Comparison of ENCODE assay signal across 8 mouse cellular contexts in the genomic region with DNA sequence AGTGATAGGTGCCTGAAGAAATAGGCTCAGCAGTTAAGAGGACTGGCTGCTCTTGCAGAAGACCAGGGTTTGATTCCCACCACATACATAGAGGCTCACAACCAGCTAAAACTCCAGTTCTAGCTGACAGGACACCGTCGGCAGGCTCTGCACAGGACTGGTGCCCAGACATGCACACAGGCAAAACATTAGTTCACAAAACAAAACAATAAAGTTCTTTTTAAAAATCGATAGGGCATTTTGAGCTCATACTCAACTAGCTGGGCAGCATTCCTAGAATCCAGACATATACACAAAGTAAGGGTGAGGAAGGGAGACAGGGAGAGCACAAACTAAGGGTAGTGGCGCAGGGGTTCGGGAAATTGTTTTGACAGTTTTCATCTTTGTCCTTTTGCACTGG. TPM values are rescaled to one million over a fixed set of nuclear protein-coding genes. Genes with fewer than 3 reads are reported as not detected.
DNase-seq lines count a peak whose midpoint lies in the region; ATAC-seq and TF ChIP-seq lines count a peak whose summit lies in the region.

No protein-coding gene starts in this region.

- H3K9me3 ChIP-seq in kidney, embryonic 15.5 days (replicated peaks), result no peaks in the 10 kb centered on the region
- no peaks in the 10 kb centered on the region for H3K9me3 ChIP-seq in hindbrain, embryonic 13.5 days
- no peaks in the 10 kb centered on the region for H3K9me3 ChIP-seq in midbrain, embryonic 11.5 days (ENCODE audit: control insufficient read depth, low read length)

- H3K27ac ChIP-seq in kidney, embryonic 15.5 days, result peak overlapping the region; percentile 98
- peak overlapping the region; percentile 13; the same call in 1 of the 2 replicates for H3K27ac ChIP-seq in cortical plate, adult 2 months (ENCODE audit: insufficient read depth, low read length)
- no peak overlapping the region for H3K27ac ChIP-seq in hindbrain, embryonic 13.5 days
- no peak overlapping the region for H3K27ac ChIP-seq in midbrain, embryonic 11.5 days (ENCODE audit: low read depth, low read length)

- DNase-seq in kidney, adult 8-10 months, result no peak
- DNase-seq in midbrain, embryonic 11.5 days (ENCODE audit: low spot score, missing footprints), result no peak
- DNase-seq in right cerebral cortex, postnatal 14 days, result no peak
- DNase-seq in adrenal gland, adult 8-10 months, result no peak
- DNase-seq in embryo, embryonic 10.5 days (ENCODE audit: low spot score), result no peak

- peak overlapping the region; percentile 81 for H3K4me2 ChIP-seq in kidney, embryonic 15.5 days
- peak overlapping the region; percentile 81 for H3K4me2 ChIP-seq in hindbrain, embryonic 13.5 days
- H3K4me2 ChIP-seq in midbrain, embryonic 11.5 days, result peak overlapping the region; percentile 51

- no peak for TF ChIP-seq CTCF in cortical plate, adult 2 months (IDR thresholded peaks at IDR 0.05; ENCODE audit: extremely low read depth, insufficient read depth, low read length)

- no peak for ATAC-seq in kidney, embryonic 15.5 days (replicated peaks; ENCODE audit: low FRiP score)
- ATAC-seq in hindbrain, embryonic 13.5 days (ENCODE audit: low FRiP score), result no peak
- no peak for ATAC-seq in midbrain, embryonic 11.5 days (ENCODE audit: low FRiP score)

- 61% methylated on average over 5 of the region's 5 CpGs for WGBS in kidney, embryonic 15.5 days
- 74% methylated on average over 5 of the region's 5 CpGs for WGBS in hindbrain, embryonic 13.5 days
- WGBS in midbrain, embryonic 11.5 days, result 65% methylated on average over 5 of the region's 5 CpGs

- peak overlapping the region; percentile 66 for H3K9ac ChIP-seq in kidney, embryonic 15.5 days
- peak overlapping the region; percentile 92; the same call in 1 of the 2 replicates for H3K9ac ChIP-seq in hindbrain, embryonic 13.5 days
- no peak overlapping the region for H3K9ac ChIP-seq in midbrain, embryonic 11.5 days (ENCODE audit: low read length)

- peak overlapping the region; percentile 84 for H3K4me3 ChIP-seq in kidney, embryonic 15.5 days (replicated peaks)
- peak overlapping the region; percentile 69; the same call in 1 of the 2 replicates for H3K4me3 ChIP-seq in cortical plate, adult 2 months (ENCODE audit: insufficient read depth, low read length)
- no peak overlapping the region for H3K4me3 ChIP-seq in hindbrain, embryonic 13.5 days
- peak overlapping the region; percentile 91; the same call in 1 of the 2 replicates for H3K4me3 ChIP-seq in midbrain, embryonic 11.5 days (ENCODE audit: low read depth, low read length)

- 0 out of 2 replicates have a peak, but pooled peaks cover 2% of the 10 kb centered on the region for H3K27me3 ChIP-seq in kidney, embryonic 15.5 days
- H3K27me3 ChIP-seq in hindbrain, embryonic 13.5 days, result 0 out of 2 replicates have a peak, but pooled peaks cover 6% of the 10 kb centered on the region
- H3K27me3 ChIP-seq in midbrain, embryonic 11.5 days (ENCODE audit: control insufficient read depth, insufficient read depth, low read length), result no peaks in the 10 kb centered on the region

- H3K36me3 ChIP-seq in kidney, embryonic 15.5 days, result no peaks in the 10 kb centered on the region
- no peaks in the 10 kb centered on the region for H3K36me3 ChIP-seq in hindbrain, embryonic 13.5 days
- no peaks in the 10 kb centered on the region for H3K36me3 ChIP-seq in midbrain, embryonic 11.5 days (ENCODE audit: control insufficient read depth, insufficient read depth, low read length)

- H3K4me1 ChIP-seq in kidney, embryonic 15.5 days, result peaks cover 26% of the 10 kb centered on the region
- peaks cover 4% of the 10 kb centered on the region; the same call in 1 of the 2 replicates for H3K4me1 ChIP-seq in cortical plate, adult 2 months (ENCODE audit: control insufficient read depth, insufficient read depth, low read length)
- H3K4me1 ChIP-seq in hindbrain, embryonic 13.5 days (replicated peaks), result peaks cover 37% of the 10 kb centered on the region
- H3K4me1 ChIP-seq in midbrain, embryonic 11.5 days (ENCODE audit: control insufficient read depth, insufficient read depth, low read length), result peaks cover 15% of the 10 kb centered on the region

- no peak for TF ChIP-seq POLR2A in cortical plate, adult 2 months (IDR thresholded peaks at IDR 0.05; ENCODE audit: extremely low read depth, insufficient read depth, low read length)

RNA-seq across cellular contexts. Expression of gene Spag9, which starts 1.4 kb away (rescaled TPM):
- 35.1 and 37.2 TPM in 2 replicates for polyA plus RNA-seq in kidney, embryonic 15.5 days (2015; fragmentation: Nextera tagmentation; extraction: Ambion mirVana)
- polyA plus RNA-seq in cortical plate, adult 2 months (2012; rRNA removed), result 126 and 130 TPM in 2 replicates
- polyA plus RNA-seq in hindbrain, embryonic 13.5 days (2015; fragmentation: Nextera tagmentation; extraction: Ambion mirVana), result 96.8 and 98.6 TPM in 2 replicates
- polyA plus RNA-seq in midbrain, embryonic 11.5 days (2014; fragmentation: Nextera tagmentation; extraction: Ambion mirVana), result 107 and 118 TPM in 2 replicates
- 100 to 1,000 TPM in 2 of 4 experiments, 10 to 100 TPM in 2; 93.5 to 138 (median 115) TPM for total RNA-seq in adrenal gland, adult 8-10 months (2022)

RNA-seq across cellular contexts. Expression of gene Nme1, which starts 26.2 kb away (rescaled TPM):
- 165 and 172 TPM in 2 replicates for polyA plus RNA-seq in kidney, embryonic 15.5 days (2015; fragmentation: Nextera tagmentation; extraction: Ambion mirVana)
- polyA plus RNA-seq in cortical plate, adult 2 months (2012; rRNA removed), result 220 and 244 TPM in 2 replicates
- 340 and 371 TPM in 2 replicates for polyA plus RNA-seq in hindbrain, embryonic 13.5 days (2015; fragmentation: Nextera tagmentation; extraction: Ambion mirVana)
- polyA plus RNA-seq in midbrain, embryonic 11.5 days (2014; fragmentation: Nextera tagmentation; extraction: Ambion mirVana), result 200 and 215 TPM in 2 replicates
- total RNA-seq in adrenal gland, adult 8-10 months (2022), result 10 to 100 TPM; 36.1 to 56.6 (median 44.8) TPM

RNA-seq across cellular contexts. Expression of gene Gm20390, which starts 26.4 kb away (rescaled TPM):
- polyA plus RNA-seq in kidney, embryonic 15.5 days (2015; fragmentation: Nextera tagmentation; extraction: Ambion mirVana), result 462 and 483 TPM in 2 replicates
- polyA plus RNA-seq in cortical plate, adult 2 months (2012; rRNA removed), result 67.5 and 82.7 TPM in 2 replicates
- polyA plus RNA-seq in hindbrain, embryonic 13.5 days (2015; fragmentation: Nextera tagmentation; extraction: Ambion mirVana), result 351 and 358 TPM in 2 replicates
- polyA plus RNA-seq in midbrain, embryonic 11.5 days (2014; fragmentation: Nextera tagmentation; extraction: Ambion mirVana), result 345 and 375 TPM in 2 replicates
- total RNA-seq in adrenal gland, adult 8-10 months (2022), result 100 to 1,000 TPM in 1 of 4 experiments, 10 to 100 TPM in 3; 71.9 to 117 (median 88.3) TPM

RNA-seq across cellular contexts. Expression of gene Nme2, which starts 38.5 kb away (rescaled TPM):
- polyA plus RNA-seq in kidney, embryonic 15.5 days (2015; fragmentation: Nextera tagmentation; extraction: Ambion mirVana), result 262 and 314 TPM in 2 replicates
- polyA plus RNA-seq in cortical plate, adult 2 months (2012; rRNA removed), result 108 and 129 TPM in 2 replicates
- 80.5 and 81.5 TPM in 2 replicates for polyA plus RNA-seq in hindbrain, embryonic 13.5 days (2015; fragmentation: Nextera tagmentation; extraction: Ambion mirVana)
- 142 and 144 TPM in 2 replicates for polyA plus RNA-seq in midbrain, embryonic 11.5 days (2014; fragmentation: Nextera tagmentation; extraction: Ambion mirVana)
- total RNA-seq in adrenal gland, adult 8-10 months (2022), result 100 to 1,000 TPM; 422 to 501 (median 468) TPM

Comparison
In these comparisons a context has a peak if more than half of its experiments do, and no peak if none do; other contexts are left out.
1. H3K27ac ChIP-seq: peak in kidney, embryonic 15.5 days (single experiment) and cortical plate, adult 2 months (single experiment); none in hindbrain, embryonic 13.5 days (single experiment) and midbrain, embryonic 11.5 days (single experiment).
2. Peak in every context shown above with its lines, with median percentiles within 50 percentile points of each other: H3K4me2 ChIP-seq.